Mouse (Mus musculus): ENCODE results near the gene Phactr4.

Phactr4 gene

GRCm38 (mm10) chr4:132369953-132370750 lies 52.1 kb downstream of the Phactr4 start:
- no peak for DNase-seq (ENCODE audit: low spot score)

- DNase-seq (ENCODE audit: low spot score), result no peak
These were observed 54.6 kb downstream of the Phactr4 start for GRCm38 (mm10) chr4:132367480-132368201.

- DNase-seq (ENCODE audit: low spot score), result no peak
These were observed 56.7 kb downstream of the Phactr4 start for GRCm38 (mm10) chr4:132365450-132366060.

GRCm38 (mm10) chr4:132363487-132363886 lies 58.8 kb downstream of the Phactr4 start:
- DNase-seq (ENCODE audit: low spot score), result no peak

- no peak for DNase-seq (ENCODE audit: low spot score)
These were observed 62.8 kb downstream of the Phactr4 start for GRCm38 (mm10) chr4:132359510-132359909.

GRCm38 (mm10) chr4:132356170-132356569 lies 66.1 kb downstream of the Phactr4 start:
- DNase-seq (ENCODE audit: low spot score), result no peak

GRCm38 (mm10) chr4:132355403-132355802 lies 66.9 kb downstream of the Phactr4 start:
- no peak for DNase-seq (ENCODE audit: low spot score)

GRCm38 (mm10) chr4:132354571-132354970 lies 67.7 kb downstream of the Phactr4 start:
- DNase-seq (ENCODE audit: low spot score), result no peak

GRCm38 (mm10) chr4:132353481-132353885 lies 68.8 kb downstream of the Phactr4 start, which contains the start of gene Rcc1:
Gene Rcc1, minus strand, starts transcription at chr4:132353605.
- DNase-seq (ENCODE audit: low spot score), result peak; percentile 88

GRCm38 (mm10) chr4:132352739-132353138 lies 69.5 kb downstream of the Phactr4 start:
- no peak for DNase-seq (ENCODE audit: low spot score)

- no peak for DNase-seq (ENCODE audit: low spot score)
These were observed 70.9 kb downstream of the Phactr4 start for GRCm38 (mm10) chr4:132351401-132351800.

GRCm38 (mm10) chr4:132350854-132351253 lies 71.4 kb downstream of the Phactr4 start:
- no peak for DNase-seq (ENCODE audit: low spot score)

GRCm38 (mm10) chr4:132350123-132350740 lies 72.1 kb downstream of the Phactr4 start:
- DNase-seq (ENCODE audit: low spot score), result no peak

GRCm38 (mm10) chr4:132349495-132350122 lies 72.7 kb downstream of the Phactr4 start:
- DNase-seq (ENCODE audit: low spot score), result no peak

- DNase-seq (ENCODE audit: low spot score), result no peak
These were observed 75.6 kb downstream of the Phactr4 start for GRCm38 (mm10) chr4:132346661-132347060.

- no peak for DNase-seq (ENCODE audit: low spot score)
These were observed 76.0 kb downstream of the Phactr4 start for GRCm38 (mm10) chr4:132346261-132346660.

GRCm38 (mm10) chr4:132345843-132346212 lies 76.5 kb downstream of the Phactr4 start:
- no peak for DNase-seq (ENCODE audit: low spot score)

GRCm38 (mm10) chr4:132345135-132345842 lies 77.0 kb downstream of the Phactr4 start:
- peak; percentile 93 for DNase-seq (ENCODE audit: low spot score)

- DNase-seq (ENCODE audit: low spot score), result peak; percentile 46
These were observed 77.7 kb downstream of the Phactr4 start for GRCm38 (mm10) chr4:132344403-132345134.

GRCm38 (mm10) chr4:132341451-132341850 lies 80.8 kb downstream of the Phactr4 start:
- DNase-seq (ENCODE audit: low spot score), result no peak

- DNase-seq (ENCODE audit: low spot score), result no peak
These were observed 83.3 kb downstream of the Phactr4 start for GRCm38 (mm10) chr4:132338943-132339342.

Measured in spleen, adult 12 weeks (tissue).